Mouse (Mus musculus) midbrain, embryonic 15.5 days (tissue): Measurements from ENCODE around the gene Fer1l4. TPM values are rescaled to one million over a fixed set of nuclear protein-coding genes. Genes with fewer than 3 reads are reported as not detected.

Experiments
- ATAC-seq: fragments of 200-750 bp; cut with Nextera tagmentation; replicated peaks from 2 replicates; pipeline ENCODE4 v1.8.0; 2017; ENCODE audit warnings: moderate TSS enrichment
- H3K27ac ChIP-seq: fragments of 300-500 bp; sonication (generic); 2 replicates; pipeline ENCODE4 v1.5.1; 2015; ENCODE audit warnings: mild to moderate bottlenecking, inconsistent platforms
- H3K27me3 ChIP-seq: fragments of 300-500 bp; sonication (generic); replicated peaks from 2 replicates; pipeline ENCODE4 v1.6.1; 2015; ENCODE audit warnings: inconsistent platforms
- H3K36me3 ChIP-seq: fragments of 300-500 bp; sonication (generic); replicated peaks from 2 replicates; pipeline ENCODE4 v1.6.1; 2015; ENCODE audit warnings: inconsistent platforms
- H3K4me1 ChIP-seq: fragments of 300-500 bp; sonication (generic); 2 replicates; pipeline ENCODE4 v1.6.1; 2015; ENCODE audit warnings: inconsistent platforms
- H3K4me2 ChIP-seq: fragments of 300-500 bp; sonication (generic); 2 replicates; pipeline ENCODE4 v1.6.1; 2015; ENCODE audit warnings: inconsistent platforms, mild to moderate bottlenecking, moderate library complexity
- H3K4me3 ChIP-seq: fragments of 300-500 bp; sonication (generic); 2 replicates; pipeline ENCODE4 v1.5.1; 2015; ENCODE audit warnings: mild to moderate bottlenecking, inconsistent platforms
- H3K9ac ChIP-seq: fragments of 300-500 bp; sonication (generic); 2 replicates; pipeline ENCODE4 v1.6.1; 2015; ENCODE audit warnings: mild to moderate bottlenecking, inconsistent platforms
- H3K9me3 ChIP-seq: fragments of 300-500 bp; sonication (generic); 2 replicates; pipeline ENCODE4 v1.6.1; 2016; ENCODE audit warnings: inconsistent platforms
- WGBS: fragments of 180-500 bp; shearing (Covaris S2); methylation state at CpG from one replicate; pipeline ENCODE4 v1.1.7; 2015; ENCODE audit warnings: mixed read lengths; 5-methylcytosine and 5-hydroxymethylcytosine counted together
- polyA plus RNA-seq: library from polyadenylated mRNA; unstranded; fragments of >200 nt; fragmentation: Nextera tagmentation; extraction: Ambion mirVana; gene quantifications from 2 replicates; pipeline ENCODE4 v1.2.1, GENCODE M21; 2015

Gene Fer1l4
- polyA plus RNA-seq, 1 experiment from 2014 or later: not detected

- Histone ChIP-seq H3K27ac (no peak overlapping the region), H3K36me3 (peaks cover 60% of the 10 kb centered on the region), H3K4me1 (no peaks in the 10 kb centered on the region), H3K9me3 (no peaks in the 10 kb centered on the region), H3K27me3 (no peaks in the 10 kb centered on the region), H3K9ac (no peak overlapping the region), H3K4me2 (no peak overlapping the region), H3K4me3 (no peak overlapping the region)
- no peak for ATAC-seq
- 77% methylated on average over 14 of the region's 14 CpGs for WGBS
Measured at GRCm38 (mm10) chr2:155991863-155992321, 60.9 kb downstream of the Fer1l4 start.

- H3K4me3 ChIP-seq: no peak overlapping the region
- H3K4me1 ChIP-seq: no peaks in the 10 kb centered on the region
- no peak overlapping the region for H3K9ac ChIP-seq
- no peak for ATAC-seq
- H3K4me2 ChIP-seq: no peak overlapping the region
- no peaks in the 10 kb centered on the region for H3K27me3 ChIP-seq
- H3K9me3 ChIP-seq: no peaks in the 10 kb centered on the region
- H3K36me3 ChIP-seq: peaks cover 60% of the 10 kb centered on the region
- no peak overlapping the region for H3K27ac ChIP-seq
- 96% methylated on average over 10 of the region's 10 CpGs for WGBS
Measured at GRCm38 (mm10) chr2:155991151-155991550, 61.6 kb downstream of the Fer1l4 start.

- Histone ChIP-seq H3K36me3 (peaks cover 61% of the 10 kb centered on the region), H3K27me3 (no peaks in the 10 kb centered on the region), H3K9me3 (no peaks in the 10 kb centered on the region), H3K9ac (no peak overlapping the region), H3K4me1 (no peaks in the 10 kb centered on the region), H3K4me3 (no peak overlapping the region), H3K4me2 (no peak overlapping the region), H3K27ac (no peak overlapping the region)
- no peak for ATAC-seq
- 71% methylated on average over 4 of the region's 4 CpGs for WGBS
Measured at GRCm38 (mm10) chr2:155989085-155989484, 63.7 kb downstream of the Fer1l4 start.

GRCm38 (mm10) chr2:155987131-155987530 lies 65.6 kb downstream of the Fer1l4 start:
- Histone ChIP-seq H3K9ac (no peak overlapping the region), H3K27me3 (no peaks in the 10 kb centered on the region), H3K4me2 (no peak overlapping the region), H3K4me1 (no peaks in the 10 kb centered on the region), H3K4me3 (no peak overlapping the region), H3K36me3 (peaks cover 66% of the 10 kb centered on the region), H3K27ac (no peak overlapping the region), H3K9me3 (no peaks in the 10 kb centered on the region)
- ATAC-seq: no peak
- WGBS: 97% methylated on average over 6 of the region's 6 CpGs

GRCm38 (mm10) chr2:155985776-155986175 lies 67.0 kb downstream of the Fer1l4 start:
- H3K9ac ChIP-seq: no peak overlapping the region
- H3K27me3 ChIP-seq: no peaks in the 10 kb centered on the region
- no peak overlapping the region for H3K4me2 ChIP-seq
- no peak for ATAC-seq
- no peaks in the 10 kb centered on the region for H3K9me3 ChIP-seq
- H3K4me3 ChIP-seq: no peak overlapping the region
- H3K36me3 ChIP-seq: peaks cover 67% of the 10 kb centered on the region
- no peak overlapping the region for H3K27ac ChIP-seq
- WGBS: 95% methylated on average over 7 of the region's 7 CpGs
- H3K4me1 ChIP-seq: no peaks in the 10 kb centered on the region

- ATAC-seq: no peak
- no peak overlapping the region for H3K4me2 ChIP-seq
- 87% methylated on average over 5 of the region's 5 CpGs for WGBS
- H3K27ac ChIP-seq: no peak overlapping the region
- no peaks in the 10 kb centered on the region for H3K9me3 ChIP-seq
- no peak overlapping the region for H3K9ac ChIP-seq
- H3K36me3 ChIP-seq: peaks cover 68% of the 10 kb centered on the region
- no peaks in the 10 kb centered on the region for H3K4me1 ChIP-seq
- H3K27me3 ChIP-seq: no peaks in the 10 kb centered on the region
- no peak overlapping the region for H3K4me3 ChIP-seq
Measured at GRCm38 (mm10) chr2:155979328-155979991, 73.3 kb downstream of the Fer1l4 start.

- Histone ChIP-seq H3K4me1 (no peaks in the 10 kb centered on the region), H3K9me3 (no peaks in the 10 kb centered on the region), H3K4me3 (no peak overlapping the region), H3K9ac (no peak overlapping the region), H3K27me3 (no peaks in the 10 kb centered on the region), H3K36me3 (peaks cover 76% of the 10 kb centered on the region), H3K4me2 (no peak overlapping the region), H3K27ac (no peak overlapping the region)
- ATAC-seq: no peak
- 79% methylated on average over 14 of the region's 14 CpGs for WGBS
Measured at GRCm38 (mm10) chr2:155974087-155974731, 78.5 kb downstream of the Fer1l4 start.

GRCm38 (mm10) chr2:155973348-155973747 lies 79.4 kb downstream of the Fer1l4 start:
- Histone ChIP-seq H3K27ac (no peak overlapping the region), H3K9me3 (no peaks in the 10 kb centered on the region), H3K4me2 (no peak overlapping the region), H3K4me1 (no peaks in the 10 kb centered on the region), H3K36me3 (peaks cover 78% of the 10 kb centered on the region), H3K27me3 (no peaks in the 10 kb centered on the region), H3K4me3 (no peak overlapping the region), H3K9ac (no peak overlapping the region)
- no peak for ATAC-seq
- WGBS: 84% methylated on average over 6 of the region's 6 CpGs

Other genes with a start within 250 kb of the Fer1l4 start
- 39.5 and 40.2 TPM in 2 replicates for gene BC029722, start 233.5 kb downstream of the Fer1l4 start, polyA plus RNA-seq
- 140 and 156 TPM in 2 replicates for gene Eif6, start 226.0 kb downstream of the Fer1l4 start, polyA plus RNA-seq
- gene Fam83c, start 218.1 kb downstream of the Fer1l4 start, polyA plus RNA-seq: 0.54 and 0.60 TPM in 2 replicates
- 63.6 and 68.8 TPM in 2 replicates for gene Uqcc1, start 122.6 kb downstream of the Fer1l4 start, polyA plus RNA-seq
- not detected in 2 replicates for gene Gm15557, start 112.2 kb downstream of the Fer1l4 start, polyA plus RNA-seq
- gene Gdf5, start 107.6 kb downstream of the Fer1l4 start, polyA plus RNA-seq: 0.95 and 1.7 TPM in 2 replicates
- gene Cep250, start 96.5 kb downstream of the Fer1l4 start, polyA plus RNA-seq: 17.1 and 19.2 TPM in 2 replicates
- 1.4 and 1.9 TPM in 2 replicates for gene 6430550D23Rik, start 45.0 kb downstream of the Fer1l4 start, polyA plus RNA-seq
- 468 and 485 TPM in 2 replicates for gene Ergic3, start 44.9 kb downstream of the Fer1l4 start, polyA plus RNA-seq
- gene Spag4, start 12.2 kb upstream of the Fer1l4 start, polyA plus RNA-seq: 7.6 and 8.0 TPM in 2 replicates
- gene Cpne1, start 59.0 kb upstream of the Fer1l4 start, polyA plus RNA-seq: 27.5 and 29.6 TPM in 2 replicates
- gene Rbm12, start 59.0 kb upstream of the Fer1l4 start, polyA plus RNA-seq: 25.8 and 26.6 TPM in 2 replicates
- gene Gm28036, start 74.1 kb upstream of the Fer1l4 start, polyA plus RNA-seq: 15.6 and 20.9 TPM in 2 replicates
- gene Romo1, start 91.1 kb upstream of the Fer1l4 start, polyA plus RNA-seq: 377 and 400 TPM in 2 replicates
- gene Nfs1, start 91.2 kb upstream of the Fer1l4 start, polyA plus RNA-seq: 35.4 and 35.8 TPM in 2 replicates
- 427 and 448 TPM in 2 replicates for gene Rbm39, start 127.3 kb upstream of the Fer1l4 start, polyA plus RNA-seq
- 113 and 119 TPM in 2 replicates for gene Phf20, start 143.5 kb upstream of the Fer1l4 start, polyA plus RNA-seq